Mouse (Mus musculus): Measurements from ENCODE around the gene Pigc.
A peak's percentile ranks its signal among the peaks of the same experiment; 100 is the strongest.

The Pigc gene

DNA sequence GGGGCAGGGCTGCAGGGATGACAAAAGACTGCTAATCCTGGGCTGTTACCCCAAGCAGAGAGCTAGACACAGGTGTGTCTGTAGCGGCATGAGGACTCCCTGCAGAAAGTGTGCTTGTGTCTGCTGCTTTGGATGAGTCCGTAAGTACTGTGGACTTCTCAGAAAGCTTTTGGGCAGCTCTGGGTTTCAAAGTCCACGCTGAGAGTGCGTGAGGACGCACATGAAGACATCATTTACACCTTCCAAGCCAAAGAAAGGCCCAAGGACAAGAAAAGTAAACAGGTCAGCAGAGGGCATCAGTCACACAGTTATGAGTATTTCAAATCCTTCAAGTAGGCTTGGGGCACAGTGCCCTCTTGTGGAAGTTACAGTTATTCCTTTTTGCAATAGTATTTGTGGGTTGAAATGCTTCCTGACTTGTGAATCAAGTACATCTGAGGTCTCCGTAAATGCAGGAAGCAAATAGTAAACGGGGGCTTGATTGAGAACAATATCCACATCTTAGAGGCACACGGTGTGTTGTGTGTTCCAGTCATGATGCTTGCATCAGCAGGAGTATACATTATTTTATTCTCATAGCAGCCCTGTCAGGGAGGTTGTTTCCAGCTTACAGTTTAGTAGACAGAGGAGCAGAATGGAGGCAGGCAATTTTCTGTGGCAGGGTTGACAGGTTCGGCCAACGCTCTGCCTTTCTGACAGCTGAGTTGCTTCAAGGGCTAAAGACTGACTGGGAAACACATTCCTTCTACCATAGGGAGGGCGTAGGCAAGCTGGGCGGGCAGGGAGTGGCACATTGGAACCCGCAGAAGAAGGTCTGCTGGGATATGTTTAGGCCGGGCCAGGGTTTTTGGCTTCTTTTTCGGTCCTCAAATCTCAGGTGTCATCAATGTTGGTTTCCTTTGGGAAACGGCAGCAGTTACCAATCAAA is 7.5 kb downstream of the Pigc start:
- DNase-seq (ENCODE audit: low spot score), result peak; percentile 78

DNA sequence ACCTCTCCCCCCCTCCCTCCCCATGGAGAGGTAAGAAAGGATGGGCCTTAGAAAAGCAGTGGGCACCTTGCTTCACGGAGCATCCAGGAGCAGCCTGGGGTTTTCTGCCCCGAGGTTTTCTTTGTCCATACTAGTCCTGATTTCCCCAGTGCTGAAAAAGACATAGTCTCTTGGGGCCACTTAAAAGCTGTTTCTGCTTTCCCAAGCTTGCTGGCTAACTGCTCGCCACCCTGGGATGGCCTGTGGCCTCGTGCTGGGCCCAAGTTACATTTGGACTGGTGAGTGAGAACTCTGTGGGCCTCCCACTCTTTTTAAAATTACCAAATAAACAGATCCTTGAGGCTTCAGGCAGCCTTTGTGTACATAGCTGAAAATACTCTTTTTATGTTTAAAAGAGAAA is 8.3 kb downstream of the Pigc start:
- no peak for DNase-seq (ENCODE audit: low spot score)

DNA sequence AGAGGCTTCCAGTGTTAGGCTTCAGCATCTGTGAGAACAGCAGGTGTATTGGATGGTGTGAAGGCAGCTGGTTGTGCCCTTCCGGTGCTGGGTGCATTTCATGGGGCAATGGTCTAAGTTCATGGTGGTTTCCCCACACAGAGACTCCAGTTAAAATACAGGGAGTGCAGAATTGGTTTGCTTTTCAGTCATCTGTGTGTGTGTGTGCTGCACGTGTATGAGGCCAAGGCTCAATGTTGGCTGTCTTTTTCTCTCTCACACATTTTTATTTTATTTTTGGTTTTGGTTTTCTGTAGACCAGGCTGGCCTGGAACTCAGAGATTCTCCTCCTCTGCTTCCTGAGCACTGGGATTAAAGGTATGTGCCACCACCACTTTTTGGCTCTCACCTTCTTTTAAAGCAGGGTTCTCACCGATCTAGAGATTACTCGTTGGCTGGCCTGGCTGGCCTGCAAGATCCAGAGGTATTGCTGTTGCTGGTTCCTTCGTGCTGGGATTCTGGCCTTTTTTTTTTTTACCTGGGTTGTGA is 9.3 kb downstream of the Pigc start:
- no peak for DNase-seq (ENCODE audit: low spot score)

DNA sequence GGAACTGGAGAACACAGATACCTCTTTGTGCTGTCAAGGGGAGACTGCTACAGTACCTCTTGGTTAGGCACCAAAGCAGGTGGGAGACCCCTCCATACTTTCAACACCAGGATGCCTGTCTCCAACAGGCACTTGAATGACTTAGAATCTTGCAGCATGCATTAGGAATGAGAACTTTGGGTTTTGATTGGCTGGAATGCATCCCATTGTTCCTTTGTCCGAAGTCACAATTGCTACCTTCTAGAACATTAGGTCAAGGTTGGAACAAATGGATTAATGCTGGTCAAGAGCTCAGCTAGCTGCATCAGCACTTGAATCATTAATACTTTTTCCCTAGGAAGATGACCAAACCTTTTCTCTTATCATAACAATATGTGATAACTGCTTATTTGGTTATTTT is 10.6 kb downstream of the Pigc start, which contains the start of gene 4930558K02Rik:
Gene 4930558K02Rik (minus strand): TSS at position 101 of the 400 bp plus-strand sequence.
- DNase-seq (ENCODE audit: low spot score), result no peak

DNA sequence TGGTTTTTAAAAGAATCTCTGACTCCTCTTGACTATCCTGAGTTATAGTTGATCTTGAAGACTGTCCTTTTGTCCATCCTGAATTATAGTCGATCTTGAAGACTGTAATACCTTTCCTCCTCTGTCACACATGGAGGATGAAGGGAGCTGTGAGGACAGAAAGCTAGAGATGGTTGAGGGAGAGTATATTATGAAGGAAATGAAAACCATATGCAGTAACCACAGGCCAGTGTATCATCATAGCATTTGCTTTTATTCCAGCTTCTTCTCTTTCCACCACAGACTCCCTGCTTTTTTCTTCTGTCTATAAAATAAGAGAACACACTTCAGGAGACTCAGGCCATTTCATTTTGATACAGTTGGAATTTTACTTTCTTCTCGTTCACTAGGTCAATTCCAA is 11.1 kb downstream of the Pigc start:
- DNase-seq (ENCODE audit: low spot score), result no peak

DNA sequence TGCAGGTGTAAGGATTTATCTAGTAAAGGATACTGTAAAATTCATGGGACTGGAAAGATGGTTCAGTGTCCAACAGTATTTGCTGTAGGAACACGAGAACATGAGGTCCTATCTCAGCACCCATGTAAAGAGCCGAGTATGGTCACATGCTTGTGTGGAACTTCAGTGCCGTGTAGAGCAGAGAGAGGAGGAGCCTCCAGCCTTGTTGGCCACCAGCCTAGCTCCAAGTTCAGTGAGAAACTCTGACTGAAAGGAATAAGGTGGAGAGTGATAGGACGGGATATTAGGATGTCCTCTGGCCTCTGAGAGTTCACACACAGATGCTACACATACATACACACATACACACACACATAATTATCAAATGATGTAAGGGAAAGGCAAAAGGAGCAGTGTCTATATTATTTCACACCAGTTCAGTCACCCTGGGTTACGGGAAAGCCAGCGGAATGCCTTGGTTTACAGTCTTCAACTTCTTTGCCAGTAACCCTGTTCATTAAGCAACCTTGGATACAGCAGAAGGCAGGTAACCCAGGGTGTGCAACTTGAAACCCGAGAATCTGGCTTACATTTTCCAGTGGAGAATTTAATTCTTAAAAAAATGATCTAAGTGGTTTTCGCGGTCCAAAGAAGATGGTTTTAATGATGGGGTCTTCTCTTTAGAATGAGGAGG is 11.8 kb downstream of the Pigc start:
- DNase-seq (ENCODE audit: low spot score), result no peak

DNA sequence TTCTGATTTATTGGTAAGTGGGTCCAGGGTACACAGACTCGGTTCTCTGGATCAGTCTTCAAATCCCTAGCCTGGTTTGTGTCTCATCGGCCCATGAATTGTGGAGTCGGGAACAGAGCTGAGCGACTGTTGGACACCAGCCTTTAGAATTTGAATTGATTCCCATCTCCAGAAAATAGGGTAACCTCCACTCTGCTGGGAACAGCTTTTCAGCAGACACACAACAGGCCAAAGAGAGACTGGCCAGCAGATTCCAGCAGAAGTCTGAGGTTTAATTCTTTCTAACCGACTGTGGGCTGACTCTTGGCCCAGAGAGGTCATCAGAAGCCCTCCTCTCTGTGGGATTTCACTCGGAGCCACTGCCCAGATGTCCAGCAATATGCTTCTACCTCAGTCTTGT is 14.5 kb downstream of the Pigc start:
- no peak for DNase-seq (ENCODE audit: low spot score)

DNA sequence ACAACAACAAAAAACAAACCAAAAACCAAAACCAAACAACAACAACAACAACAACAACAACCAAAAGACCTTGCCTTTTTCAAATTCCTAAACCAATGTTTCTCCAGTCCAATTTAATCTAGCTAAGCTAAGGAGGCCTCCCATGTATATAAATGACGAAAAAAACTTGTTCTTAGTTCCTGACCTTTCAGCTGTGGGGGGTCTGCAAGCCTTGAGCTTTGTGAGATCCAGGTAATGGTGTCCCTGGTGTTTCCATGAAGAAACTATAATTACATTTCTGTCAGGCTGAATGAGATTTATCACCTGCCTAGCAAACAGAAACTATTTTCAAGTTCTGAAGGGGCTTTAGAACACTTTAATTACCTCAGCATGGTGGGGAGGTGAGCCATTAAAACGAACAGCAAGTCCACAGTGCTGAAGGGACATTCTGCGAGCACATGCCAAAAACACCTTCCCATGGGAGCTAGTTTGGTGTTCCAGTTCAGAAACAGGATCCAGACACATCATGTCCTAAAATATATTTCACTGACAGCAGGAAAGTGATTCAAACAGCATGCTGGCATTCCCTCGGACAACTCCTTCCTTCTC is 15.1 kb downstream of the Pigc start:
- no peak for DNase-seq (ENCODE audit: low spot score)

DNA sequence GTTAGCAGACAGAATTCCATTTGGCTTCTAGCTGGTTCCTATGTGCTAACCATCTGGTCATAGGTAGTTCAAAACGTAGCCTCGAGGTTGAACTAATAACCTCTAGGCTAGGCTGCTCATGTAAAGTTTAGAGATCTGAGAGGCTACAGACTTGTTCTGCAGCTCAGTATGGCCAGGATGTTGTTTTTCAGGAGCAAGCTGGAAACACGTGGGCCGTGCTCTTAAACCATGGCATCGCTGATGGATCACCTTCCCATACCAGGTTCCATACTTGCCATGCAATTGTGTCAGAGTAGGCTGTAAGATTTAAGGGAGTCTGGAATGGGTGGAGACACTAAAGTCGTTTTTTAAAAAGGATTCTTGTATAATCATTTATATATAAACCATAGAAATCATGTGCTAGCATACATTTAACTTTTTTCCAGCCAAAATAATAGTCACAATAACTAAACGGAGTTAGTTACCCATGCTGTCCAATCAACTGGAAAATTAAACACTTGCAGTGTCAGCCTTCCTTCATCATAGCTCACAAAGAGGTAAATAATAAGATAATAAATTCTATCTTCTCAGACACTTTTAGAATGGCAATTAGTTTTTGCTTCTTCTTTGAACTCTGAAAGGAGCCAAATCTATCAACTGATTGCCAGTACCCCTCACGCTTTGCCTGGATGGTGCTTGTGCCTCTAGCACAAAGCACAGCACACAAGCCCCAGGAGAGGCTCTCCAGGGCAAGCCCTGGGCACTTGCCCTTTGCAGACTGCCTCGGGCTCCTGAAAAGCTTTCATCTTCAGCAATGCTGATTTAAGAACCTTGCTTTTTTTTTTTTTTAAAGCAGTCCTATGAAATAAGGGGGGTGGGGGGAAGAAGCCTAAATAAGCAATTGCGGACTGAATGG is 21.9 kb downstream of the Pigc start:
- DNase-seq (ENCODE audit: low spot score), result no peak

DNA sequence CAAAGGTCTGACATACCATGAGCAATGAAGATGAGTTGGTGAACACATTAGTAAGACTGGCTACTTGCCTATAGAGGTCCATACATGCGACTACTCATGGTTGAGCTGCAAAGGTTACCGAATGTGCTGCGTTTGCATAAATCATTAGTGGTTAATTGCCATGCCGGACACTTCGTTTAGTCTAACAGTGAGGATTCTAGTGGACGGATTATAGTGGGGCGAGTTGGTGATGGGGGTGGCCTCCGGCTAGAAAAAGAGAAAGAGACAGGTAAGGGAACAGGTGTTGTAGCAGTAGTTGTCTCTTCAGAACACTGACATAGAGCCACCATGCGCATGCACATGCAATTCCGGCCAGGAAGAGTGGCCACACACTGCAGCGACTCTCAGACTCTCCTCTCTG is 22.9 kb downstream of the Pigc start:
- no peak for DNase-seq (ENCODE audit: low spot score)

DNA sequence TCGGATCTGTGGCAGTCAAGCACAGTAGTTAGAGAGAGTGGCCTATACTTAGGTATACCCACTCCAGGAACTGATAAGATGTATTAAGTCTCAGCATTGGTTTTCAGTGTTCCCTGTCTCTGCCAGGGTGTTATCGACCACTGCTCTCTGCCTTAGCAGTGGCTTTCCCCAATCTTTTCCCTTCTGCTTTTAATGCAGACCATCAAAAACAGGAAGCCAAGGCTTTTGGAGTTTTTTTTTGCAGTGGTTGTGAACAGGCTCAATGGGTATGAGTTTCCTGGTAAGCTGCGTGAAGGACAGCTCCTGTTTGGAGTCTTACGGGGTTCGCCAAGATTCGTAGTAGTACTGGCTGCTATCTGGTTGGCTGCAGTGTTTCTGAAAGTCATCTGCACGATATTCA is 23.4 kb downstream of the Pigc start:
- DNase-seq (ENCODE audit: low spot score), result no peak

DNA sequence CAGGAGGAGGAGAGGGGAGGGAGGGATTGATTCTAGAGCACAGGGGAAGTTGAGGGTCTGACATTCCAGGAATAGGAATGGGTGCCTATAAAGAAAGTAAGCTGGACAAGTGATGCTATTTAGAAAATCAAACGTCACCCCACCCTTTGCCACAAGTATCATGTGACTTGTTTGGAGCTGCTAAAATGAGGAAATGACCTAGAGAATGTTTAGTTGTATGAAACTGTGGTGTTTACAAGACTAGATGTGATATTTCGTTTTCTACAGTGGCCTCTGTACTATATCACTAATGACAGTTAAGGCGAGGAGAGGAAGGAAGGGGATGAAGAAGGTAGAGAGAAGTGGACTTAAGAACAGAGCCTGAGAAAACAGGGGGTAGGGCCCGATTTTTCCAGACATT is 29.8 kb downstream of the Pigc start:
- no peak for DNase-seq (ENCODE audit: low spot score)

DNA sequence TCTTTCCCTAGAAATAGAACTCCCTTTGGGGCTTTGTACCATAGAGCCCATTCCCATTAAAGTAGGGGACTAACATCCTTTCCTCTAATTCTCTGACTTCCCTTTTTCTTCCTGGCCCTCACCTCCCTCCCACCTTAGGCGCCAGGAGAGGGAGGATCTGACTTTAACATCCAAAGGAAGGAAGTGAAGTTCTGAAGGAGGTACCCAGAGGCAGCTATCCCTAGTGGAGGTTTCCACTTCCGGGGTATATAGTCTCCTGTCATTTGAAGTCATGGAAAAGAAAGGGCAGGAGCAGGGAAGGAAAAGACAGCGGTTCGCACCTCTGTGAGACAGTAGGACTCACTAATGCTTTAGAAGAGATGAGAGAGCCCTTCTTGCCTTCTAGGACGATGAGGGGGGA is 30.4 kb downstream of the Pigc start:
- no peak for DNase-seq (ENCODE audit: low spot score)

DNA sequence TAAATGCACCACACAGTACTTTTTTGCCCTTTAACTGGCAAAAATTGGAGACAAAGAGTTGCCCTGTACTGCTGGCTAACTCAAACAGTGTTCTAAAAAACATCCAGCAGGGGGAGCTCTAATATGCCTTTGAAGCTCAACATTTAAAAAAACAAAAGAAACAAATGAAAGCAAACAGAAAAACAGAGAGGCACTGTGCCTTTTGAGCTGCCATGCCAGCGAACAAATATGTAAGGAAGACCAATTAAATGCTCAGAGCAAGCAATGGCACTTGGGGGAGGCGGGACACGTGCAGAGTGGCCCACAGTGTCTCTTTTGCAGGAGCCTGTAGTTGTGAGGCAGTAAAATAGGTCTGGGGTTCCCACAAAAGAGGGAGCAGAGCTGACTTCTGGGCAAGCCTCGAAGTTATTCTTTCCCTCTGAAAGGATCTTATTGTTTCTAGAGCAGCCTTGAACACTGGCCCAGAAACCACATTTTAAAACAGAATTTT is 30.9 kb downstream of the Pigc start:
- DNase-seq (ENCODE audit: low spot score), result no peak

DNA sequence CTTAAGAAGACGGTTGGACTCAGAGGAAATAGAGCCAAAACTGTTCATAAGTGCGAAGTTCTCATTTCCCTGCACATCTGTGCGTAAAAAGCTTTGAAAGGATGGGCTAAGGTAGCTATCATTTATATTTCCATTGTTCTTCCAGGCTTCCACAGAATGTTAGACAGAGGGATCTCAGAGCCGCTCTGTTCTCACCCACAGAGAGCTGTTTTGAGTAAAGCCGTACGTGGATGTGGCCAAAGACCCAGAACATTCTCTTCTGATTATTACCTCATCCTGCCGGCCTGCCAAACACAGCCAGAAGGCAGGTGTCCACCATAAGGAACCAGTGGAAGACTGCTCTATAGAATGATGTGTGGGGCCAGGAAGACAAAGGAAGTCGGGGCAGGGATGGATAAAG is 32.3 kb downstream of the Pigc start:
- DNase-seq (ENCODE audit: low spot score), result no peak

DNA sequence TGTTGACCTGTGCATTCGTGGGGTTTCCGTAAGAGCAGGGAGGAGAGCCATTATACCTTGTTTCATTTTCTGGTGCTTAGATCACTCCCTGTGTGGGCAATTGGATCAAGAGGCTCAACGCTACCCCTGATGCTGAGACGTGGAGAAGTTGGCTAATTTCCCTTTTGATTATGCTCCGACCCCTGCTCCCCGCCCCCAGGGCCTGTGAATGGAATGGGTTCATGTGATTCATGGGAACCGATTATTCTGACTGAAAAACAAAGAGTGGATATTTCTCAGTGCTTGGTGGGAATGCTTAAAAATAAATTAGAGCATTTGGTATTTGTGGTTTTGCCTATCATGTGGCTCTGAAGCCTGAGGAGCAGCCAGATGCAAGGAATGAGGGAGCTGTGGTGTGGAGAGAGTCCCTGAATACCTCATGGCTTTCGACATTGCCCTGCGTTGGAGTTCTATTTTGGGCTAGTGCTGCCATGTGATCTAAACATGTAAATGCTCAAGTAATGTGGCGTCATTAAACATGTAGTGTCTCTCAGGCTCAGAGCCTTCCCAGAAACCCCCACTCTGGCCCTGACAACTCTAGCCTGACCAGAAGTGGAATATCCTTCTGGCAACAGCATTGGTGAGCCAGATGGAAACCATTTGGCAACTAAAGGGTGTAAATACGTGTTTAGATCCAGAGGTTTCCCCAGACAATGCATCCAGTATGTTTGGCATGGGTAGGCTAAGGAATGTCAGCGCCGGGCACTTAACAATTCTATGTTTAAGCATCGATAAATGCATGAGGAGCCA is 34.9 kb downstream of the Pigc start:
- no peak for DNase-seq (ENCODE audit: low spot score)

DNA sequence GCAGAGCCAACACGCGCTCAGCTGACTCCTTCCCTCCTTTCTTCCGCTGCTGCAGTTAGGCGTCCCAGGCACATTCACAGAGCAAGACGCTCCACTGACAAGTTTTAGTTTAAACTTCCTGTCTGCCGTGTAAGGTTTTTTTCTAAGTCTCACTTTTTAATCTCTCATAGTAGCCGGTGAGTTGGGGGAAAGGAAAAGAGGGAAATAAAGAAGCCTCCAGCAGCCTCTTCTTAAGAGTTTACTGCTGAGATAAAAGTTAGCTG is 35.5 kb downstream of the Pigc start:
- no peak for DNase-seq (ENCODE audit: low spot score)

DNA sequence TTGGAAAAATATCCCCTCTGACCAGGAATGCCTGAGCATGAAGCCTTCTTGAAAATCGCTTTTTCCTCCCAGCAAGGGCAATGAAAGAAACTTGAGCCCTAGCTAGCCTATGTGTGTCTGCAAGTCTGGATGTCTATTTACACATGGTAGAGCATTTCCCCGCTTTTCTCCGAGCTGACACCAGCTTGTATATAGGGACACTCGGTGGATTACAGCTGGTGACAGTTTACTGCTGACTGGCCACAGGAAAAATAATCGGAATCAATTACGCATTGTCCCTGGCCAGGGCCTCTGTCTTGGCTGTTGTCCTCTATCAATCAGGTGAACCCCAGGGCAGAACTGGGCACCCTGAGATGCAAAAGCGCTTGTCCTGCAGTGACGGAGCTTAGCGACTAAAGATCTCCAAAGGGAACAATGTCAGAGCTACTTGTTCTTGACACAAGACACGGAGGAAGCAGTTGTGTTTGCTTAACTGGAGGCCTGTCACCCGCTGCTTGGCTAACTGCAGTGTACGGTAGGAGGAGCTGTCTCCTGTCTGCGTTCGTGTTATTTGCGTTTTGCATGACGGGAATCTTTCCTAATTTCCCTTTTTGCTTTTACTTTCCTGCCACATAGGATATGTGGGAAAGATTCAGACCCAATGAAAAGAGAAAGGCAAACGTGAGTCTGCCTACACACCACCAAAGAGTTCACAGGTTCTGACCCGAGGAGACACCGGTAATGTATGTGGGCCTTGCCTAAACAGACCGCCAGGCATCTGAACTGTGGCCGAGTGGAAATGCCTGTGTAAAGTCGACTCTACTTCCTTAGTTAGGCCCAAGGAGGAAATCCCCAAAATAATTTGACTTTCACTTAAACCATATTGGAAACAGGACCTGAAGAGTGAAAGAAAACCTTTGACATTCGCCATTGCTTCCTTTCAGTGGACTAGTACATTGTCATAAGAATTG is 36.1 kb downstream of the Pigc start:
- no peak for DNase-seq (ENCODE audit: low spot score)

DNA sequence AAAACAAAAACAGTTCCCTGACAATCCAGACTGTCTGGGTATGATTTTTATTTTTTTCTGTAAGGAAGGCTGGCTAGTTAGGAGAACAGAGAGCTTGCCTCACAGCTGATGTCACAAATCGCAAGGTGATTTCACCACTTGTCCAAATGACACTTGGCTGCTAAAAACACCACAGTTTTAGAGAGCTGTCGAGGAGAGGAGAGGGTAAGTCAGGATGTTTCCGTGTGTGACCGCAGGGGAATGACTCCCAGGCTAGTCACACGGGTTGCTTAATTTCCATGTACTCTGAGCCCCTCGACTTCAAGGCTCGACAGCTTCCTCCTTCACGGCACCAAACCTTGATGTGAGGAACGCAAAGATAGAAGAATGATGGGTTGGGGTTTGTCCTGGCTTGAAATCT is 37.1 kb downstream of the Pigc start:
- no peak for DNase-seq (ENCODE audit: low spot score)

DNA sequence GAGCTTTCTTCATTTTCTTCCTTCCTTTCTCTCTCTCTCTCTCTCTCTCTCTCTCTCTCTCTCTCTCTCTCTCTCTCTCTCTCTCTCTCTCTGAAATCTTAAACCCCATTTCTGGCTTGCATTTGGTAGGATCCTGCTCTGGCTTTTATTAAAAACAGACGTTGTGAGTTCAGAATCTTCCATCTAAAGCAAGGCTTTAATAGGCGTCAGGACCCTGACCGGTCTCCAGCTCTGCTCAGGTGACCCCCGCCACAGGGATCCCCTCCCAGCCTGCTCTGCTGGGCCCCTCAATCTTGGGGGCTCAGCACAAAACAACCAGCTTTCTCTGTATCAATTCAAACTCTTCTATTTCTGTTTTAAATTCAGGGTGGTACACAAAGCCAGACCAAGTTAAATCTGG is 39.2 kb downstream of the Pigc start:
- DNase-seq (ENCODE audit: low spot score), result no peak

Measured in testis, postnatal 10 days (tissue).